Mouse (Mus musculus) erythroblast, embryonic 14.5 days (primary cell): ENCODE results near the gene Rbm14. TPM values are rescaled to one million over a fixed set of nuclear protein-coding genes. Genes with fewer than 3 reads are reported as not detected.
"Not testable (repeated sequence)": the region's sequence is repeated elsewhere in the genome, so short reads cannot be mapped to it uniquely, and the experiment has no call there.

Experiments used
- H3K27me3 ChIP-seq: 2 replicates; pipeline ENCODE4 v1.6.1; 2012; ENCODE audit warnings: inconsistent platforms; ENCODE audit not compliant: control insufficient read depth
- H3K36me3 ChIP-seq: 2 replicates; pipeline ENCODE4 v1.6.1; 2012; ENCODE audit warnings: mild to moderate bottlenecking, inconsistent platforms; ENCODE audit not compliant: control insufficient read depth
- H3K4me1 ChIP-seq: 2 replicates; pipeline ENCODE4 v1.6.1; 2012; ENCODE audit warnings: inconsistent platforms; ENCODE audit not compliant: control insufficient read depth
- H3K4me3 ChIP-seq: replicated peaks from 2 replicates; pipeline ENCODE3; 2012; ENCODE audit warnings: moderate library complexity, mild to moderate bottlenecking, inconsistent platforms
- H3K9me3 ChIP-seq: 2 replicates; pipeline ENCODE4 v1.6.1; 2012; ENCODE audit warnings: low read length, inconsistent platforms, mixed read lengths; ENCODE audit not compliant: control insufficient read depth
- GATA1 ChIP-seq: IDR thresholded peaks from 2 replicates; pipeline ENCODE4 v1.6.1; 2012; ENCODE audit warnings: low read length, inconsistent platforms, mixed read lengths
- TAL1 ChIP-seq: IDR thresholded peaks from 3 replicates; pipeline ENCODE4 v1.6.1; 2012; ENCODE audit warnings: low read length, inconsistent platforms, mixed read lengths
- polyA plus RNA-seq: library from polyadenylated mRNA; stranded (reverse); fragments of >175 nt; gene quantifications from 2 replicates; pipeline ENCODE4 v1.2.3, GENCODE M21; 2012

Gene Rbm14
- polyA plus RNA-seq, 1 experiment, result 3.8 TPM

- peaks cover 16% of the 10 kb centered on the region for H3K36me3 ChIP-seq
- H3K27me3 ChIP-seq, result peaks cover 18% of the 10 kb centered on the region
- H3K4me3 ChIP-seq, result no peak overlapping the region
- no peaks in the 10 kb centered on the region for H3K9me3 ChIP-seq
- no peaks in the 10 kb centered on the region for H3K4me1 ChIP-seq
- TF ChIP-seq TAL1, result no peak
Measured at GRCm38 (mm10) chr19:4820678-4821303, 9.4 kb upstream of the Rbm14 start.

DNA sequence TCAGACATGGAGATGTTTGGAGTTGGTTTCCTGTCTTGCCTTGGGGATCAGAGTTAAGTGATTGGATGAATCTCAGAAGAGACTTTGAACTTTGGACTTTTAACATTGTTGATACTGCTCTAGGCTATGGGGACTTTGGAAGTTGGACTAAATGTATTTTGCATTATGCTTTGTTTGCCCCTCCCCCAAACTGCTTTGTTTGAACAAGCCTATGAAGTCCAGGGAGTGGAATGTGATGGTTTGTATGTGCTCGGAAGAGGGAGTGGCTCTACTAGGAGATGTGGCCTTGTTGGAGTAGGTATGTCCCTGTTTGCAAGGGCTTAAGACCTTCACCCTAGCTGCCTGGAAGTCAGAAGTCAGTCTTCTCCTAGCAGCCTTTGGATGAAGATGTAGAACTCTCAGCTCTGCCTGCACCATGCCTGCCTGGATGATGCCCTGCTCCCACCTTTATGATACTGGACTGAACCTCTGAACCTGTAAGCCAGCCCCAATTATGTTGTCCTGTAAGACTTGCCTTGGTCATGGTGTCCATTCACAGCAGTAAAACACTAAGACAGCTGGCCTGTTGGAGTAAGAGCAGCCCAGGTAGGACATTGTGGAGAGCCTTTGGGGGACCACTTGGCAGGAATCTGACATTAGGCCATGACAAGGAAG, 5.9 kb upstream of the Rbm14 start:
- no peak for TF ChIP-seq TAL1
- no peak for TF ChIP-seq GATA1
- peaks cover 2% of the 10 kb centered on the region for H3K4me1 ChIP-seq

DNA sequence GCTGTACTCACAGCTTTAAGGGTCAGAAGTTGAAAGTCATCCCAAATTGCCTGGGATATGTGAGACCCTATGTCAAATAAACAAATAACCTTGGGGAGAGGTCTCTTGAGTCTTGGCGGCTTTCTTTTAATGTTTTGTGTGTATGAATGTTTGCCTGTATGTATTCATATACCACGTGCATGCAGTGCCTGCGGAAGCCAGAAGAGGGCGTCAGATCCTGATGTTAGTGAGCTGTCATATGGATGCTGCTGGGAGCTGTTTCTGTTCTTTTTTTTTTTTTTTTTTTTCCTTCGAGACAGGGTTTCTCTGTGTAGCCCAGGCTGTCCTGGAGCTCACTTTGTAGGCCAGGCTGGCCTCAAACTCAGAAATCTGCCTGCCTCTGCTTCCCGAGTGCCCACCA, 1.6 kb upstream of the Rbm14 start:
- H3K27me3 ChIP-seq, result peaks cover 14% of the 10 kb centered on the region
- no peak overlapping the region for H3K4me3 ChIP-seq
- peaks cover 8% of the 10 kb centered on the region for H3K36me3 ChIP-seq
- no peaks in the 10 kb centered on the region; the same call in 1 of the 2 replicates for H3K9me3 ChIP-seq
- peaks cover 26% of the 10 kb centered on the region for H3K4me1 ChIP-seq
- no peak for TF ChIP-seq GATA1
- no peak for TF ChIP-seq TAL1

More for the DNA sequence above, 5.9 kb upstream of the Rbm14 start:
- Histone ChIP-seq H3K9me3 (no peaks in the 10 kb centered on the region; the same call in 1 of the 2 replicates), H3K36me3 (no peaks in the 10 kb centered on the region), H3K27me3 (peaks cover 23% of the 10 kb centered on the region), H3K4me3 (no peak overlapping the region)

DNA sequence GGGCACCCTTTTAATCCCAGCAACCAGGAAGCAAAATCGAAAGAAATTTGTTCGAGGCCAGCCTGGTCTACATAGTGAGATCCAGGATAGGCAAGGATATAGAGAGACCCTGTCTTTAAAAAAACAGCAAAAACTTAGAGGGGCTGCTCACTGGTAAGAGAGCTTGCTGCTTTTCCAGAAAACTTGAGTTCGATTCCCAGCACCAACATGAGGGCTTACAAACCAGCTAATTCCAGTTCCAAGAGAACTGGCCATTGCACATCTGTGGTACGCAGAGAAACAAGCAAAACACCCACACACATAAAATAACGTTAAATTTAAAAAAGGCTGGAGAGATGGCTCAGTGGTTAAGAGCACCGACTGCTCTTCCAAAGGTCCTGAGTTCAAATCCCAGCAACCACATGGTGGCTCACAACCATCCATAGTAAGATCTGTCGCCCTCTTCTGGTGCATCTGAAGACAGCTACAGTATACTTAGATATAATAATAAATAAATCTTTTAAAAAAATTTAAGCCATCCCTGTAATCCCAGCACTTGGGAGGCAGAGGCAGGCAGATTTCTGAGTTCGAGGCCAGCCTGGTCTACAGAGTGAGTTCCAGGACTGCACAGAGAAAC, 1.0 kb upstream of the Rbm14 start:
- Histone ChIP-seq H3K36me3 (peaks cover 13% of the 10 kb centered on the region), H3K4me1 (peaks cover 32% of the 10 kb centered on the region), H3K4me3 (peak overlapping the region; percentile 90)
- H3K27me3 ChIP-seq, H3K9me3 ChIP-seq: not testable (repeated sequence)

DNA sequence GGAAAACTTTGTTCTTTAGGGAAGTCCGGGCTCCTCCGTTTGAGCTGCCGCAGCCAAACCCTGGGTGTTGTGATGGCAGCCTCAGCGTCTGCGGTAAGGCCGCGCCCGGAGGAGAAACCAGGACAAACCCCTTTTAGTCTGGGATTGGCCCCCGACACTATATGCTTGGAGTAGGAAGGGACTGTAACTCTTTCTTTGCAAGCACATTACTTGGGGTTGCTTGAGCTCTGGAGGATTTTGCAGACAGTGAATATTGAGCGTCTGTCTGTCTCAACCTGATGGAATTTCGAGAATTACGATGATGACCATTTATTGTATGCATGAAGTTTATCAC, 442 bp upstream of the Rbm14 start:
- no peak for TF ChIP-seq GATA1
- Histone ChIP-seq H3K4me3 (peak overlapping the region; percentile 90), H3K4me1 (peaks cover 35% of the 10 kb centered on the region), H3K27me3 (peaks cover 5% of the 10 kb centered on the region), H3K36me3 (peaks cover 17% of the 10 kb centered on the region), H3K9me3 (no peaks in the 10 kb centered on the region; the same call in 1 of the 2 replicates)

DNA sequence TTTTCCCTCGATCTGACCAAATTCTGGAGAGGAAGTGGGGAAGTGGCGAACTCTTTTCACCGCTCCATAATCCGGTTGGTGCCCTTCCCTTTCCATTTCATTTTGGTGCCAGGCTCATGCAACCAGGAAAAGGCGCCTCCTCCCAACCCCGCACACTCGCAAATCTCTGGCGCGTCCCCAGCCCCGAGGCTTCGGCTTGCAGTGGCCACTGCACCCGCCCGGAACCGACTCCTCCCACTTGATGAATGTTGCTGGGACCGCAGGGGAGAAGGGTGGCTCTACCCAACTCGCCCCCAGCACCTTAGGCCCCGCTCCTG, 730 bp downstream of the Rbm14 start:
- H3K36me3 ChIP-seq, result peaks cover 28% of the 10 kb centered on the region
- peaks cover 5% of the 10 kb centered on the region for H3K27me3 ChIP-seq
- no peak for TF ChIP-seq GATA1
- no peak for TF ChIP-seq TAL1
- H3K4me1 ChIP-seq, result peaks cover 43% of the 10 kb centered on the region
- H3K9me3 ChIP-seq, result no peaks in the 10 kb centered on the region; the same call in 1 of the 2 replicates
- H3K4me3 ChIP-seq, result peak overlapping the region; percentile 90

DNA sequence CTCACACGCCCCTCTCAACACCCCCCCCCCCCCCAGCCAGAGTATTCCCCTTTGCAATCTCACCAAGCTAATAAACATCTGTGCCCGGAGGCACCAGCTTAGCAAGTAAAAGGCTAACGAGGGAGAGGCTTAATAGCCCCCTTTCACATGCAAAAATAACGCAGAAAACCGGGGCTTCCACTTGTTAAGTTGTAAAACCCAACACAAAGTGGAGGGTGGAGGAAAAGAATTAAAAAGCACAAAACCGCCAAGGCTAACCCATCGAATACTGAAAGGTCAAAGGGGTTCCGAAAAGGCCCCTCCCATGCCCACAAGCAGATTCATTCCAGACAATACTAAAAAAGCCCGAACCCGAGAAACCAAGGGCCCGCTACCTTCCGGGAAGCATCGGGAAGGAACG, 1.1 kb downstream of the Rbm14 start:
- Histone ChIP-seq H3K4me3 (peak overlapping the region; percentile 90), H3K4me1 (peaks cover 45% of the 10 kb centered on the region), H3K27me3 (peaks cover 4% of the 10 kb centered on the region), H3K9me3 (no peaks in the 10 kb centered on the region), H3K36me3 (peaks cover 32% of the 10 kb centered on the region)
- TF ChIP-seq GATA1 (no peak), TAL1 (no peak)

GRCm38 (mm10) chr19:4803283-4803682, 8.2 kb downstream of the Rbm14 start:
- H3K4me3 ChIP-seq, result no peak overlapping the region
- no peaks in the 10 kb centered on the region for H3K9me3 ChIP-seq
- TF ChIP-seq GATA1 (no peak), TAL1 (no peak)
- no peaks in the 10 kb centered on the region for H3K27me3 ChIP-seq
- peaks cover 58% of the 10 kb centered on the region for H3K4me1 ChIP-seq
- peaks cover 98% of the 10 kb centered on the region for H3K36me3 ChIP-seq

DNA sequence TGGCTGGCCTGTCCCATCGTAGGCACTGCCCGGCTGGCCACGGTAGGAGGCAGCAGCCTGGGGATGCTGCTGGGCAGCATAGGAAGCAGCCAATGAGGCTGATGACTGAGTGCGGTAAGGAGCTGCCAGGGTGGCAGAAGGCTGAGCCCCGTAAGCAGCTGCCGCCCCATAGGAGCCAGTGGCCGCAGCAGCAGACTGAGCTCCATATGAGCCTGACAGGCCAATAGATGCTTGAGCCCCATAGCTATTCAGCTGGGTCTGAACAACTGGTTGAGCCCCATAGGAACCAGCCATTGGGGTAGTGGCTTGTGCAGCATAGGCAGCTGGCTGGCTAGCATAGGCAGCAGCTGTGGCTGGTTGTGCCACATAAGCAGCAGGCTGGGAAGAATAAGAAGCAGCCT, 8.7 kb downstream of the Rbm14 start:
- Histone ChIP-seq H3K4me1 (peaks cover 56% of the 10 kb centered on the region), H3K27me3 (no peaks in the 10 kb centered on the region), H3K36me3 (peaks cover 98% of the 10 kb centered on the region), H3K9me3 (no peaks in the 10 kb centered on the region), H3K4me3 (no peak overlapping the region)
- no peak for TF ChIP-seq GATA1
- TF ChIP-seq TAL1, result no peak

DNA sequence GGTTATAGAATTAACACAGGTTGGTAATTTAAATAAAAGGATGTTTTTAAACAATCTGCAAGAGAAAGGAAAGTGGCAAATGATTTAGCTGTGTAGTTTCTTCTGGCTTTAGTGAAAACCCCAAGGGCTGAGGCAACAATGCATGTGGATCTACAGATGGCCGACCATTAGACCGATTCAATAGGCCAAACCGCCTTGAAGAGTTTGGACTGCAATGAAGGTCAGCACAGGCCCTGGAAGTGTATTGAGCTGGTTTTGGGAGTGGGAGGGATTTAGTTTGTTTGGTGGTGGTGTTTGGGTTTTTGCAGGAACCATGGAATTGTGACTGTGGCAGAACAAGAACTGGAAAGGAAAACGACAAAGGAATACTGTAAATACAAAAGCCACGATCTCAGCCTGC, 12.4 kb downstream of the Rbm14 start:
- Histone ChIP-seq H3K4me1 (peaks cover 71% of the 10 kb centered on the region), H3K4me3 (no peak overlapping the region), H3K9me3 (no peaks in the 10 kb centered on the region), H3K36me3 (peaks cover 86% of the 10 kb centered on the region), H3K27me3 (no peaks in the 10 kb centered on the region)
- TF ChIP-seq GATA1 (no peak), TAL1 (no peak)
